Mouse (Mus musculus): ENCODE results near the gene Cav3. TPM values are rescaled to one million over a fixed set of nuclear protein-coding genes. Genes with fewer than 3 reads are reported as not detected.

The Cav3 gene
- polyA plus RNA-seq, 1 experiment from 2014 or later, result 0.51 TPM

GRCm38 (mm10) chr6:112498716-112499115, 39.4 kb downstream of the Cav3 start:
- DNase-seq (ENCODE audit: low spot score), result no peak

GRCm38 (mm10) chr6:112499456-112499855, 40.2 kb downstream of the Cav3 start:
- Histone ChIP-seq H3K4me1 (replicated peaks; ENCODE audit: control insufficient read depth, insufficient read depth, low read length) (no peaks in the 10 kb centered on the region; the same call in 1 of the 2 replicates), H3K4me2 (ENCODE audit: low read length) (no peak overlapping the region), H3K9ac (ENCODE audit: low read length) (no peak overlapping the region), H3K36me3 (ENCODE audit: control insufficient read depth, insufficient read depth, low read length) (no peaks in the 10 kb centered on the region), H3K9me3 (ENCODE audit: control insufficient read depth, low read length) (no peaks in the 10 kb centered on the region), H3K27ac (ENCODE audit: low read depth) (no peak overlapping the region), H3K4me3 (ENCODE audit: low read depth, low read length) (no peak overlapping the region), H3K27me3 (replicated peaks; ENCODE audit: control insufficient read depth, insufficient read depth, low read length) (no peaks in the 10 kb centered on the region)
- ATAC-seq (replicated peaks; ENCODE audit: low FRiP score, low TSS enrichment, low read depth) (no peak), DNase-seq (ENCODE audit: low spot score) (no peak)
- 70% methylated on average over 2 of the region's 2 CpGs for WGBS

More at GRCm38 (mm10) chr6:112498716-112499115, 39.4 kb downstream of the Cav3 start:
- no peak for ATAC-seq (replicated peaks; ENCODE audit: low FRiP score, low TSS enrichment, low read depth)
- H3K27ac ChIP-seq (ENCODE audit: low read depth), result no peak overlapping the region
- no peak overlapping the region for H3K4me2 ChIP-seq (ENCODE audit: low read length)
- H3K9ac ChIP-seq (ENCODE audit: low read length), result no peak overlapping the region
- no peaks in the 10 kb centered on the region for H3K27me3 ChIP-seq (replicated peaks; ENCODE audit: control insufficient read depth, insufficient read depth, low read length)
- H3K9me3 ChIP-seq (ENCODE audit: control insufficient read depth, low read length), result no peaks in the 10 kb centered on the region
- no peak overlapping the region for H3K4me3 ChIP-seq (ENCODE audit: low read depth, low read length)
- H3K4me1 ChIP-seq (replicated peaks; ENCODE audit: control insufficient read depth, insufficient read depth, low read length), result no peaks in the 10 kb centered on the region; the same call in 1 of the 2 replicates
- no peaks in the 10 kb centered on the region for H3K36me3 ChIP-seq (ENCODE audit: control insufficient read depth, insufficient read depth, low read length)
- WGBS, result 88% methylated on average over 3 of the region's 3 CpGs

GRCm38 (mm10) chr6:112501156-112501555, 41.9 kb downstream of the Cav3 start:
- H3K9ac ChIP-seq (ENCODE audit: low read length), result no peak overlapping the region

GRCm38 (mm10) chr6:112507617-112508016, 48.3 kb downstream of the Cav3 start:
- ATAC-seq (replicated peaks; ENCODE audit: low FRiP score, low TSS enrichment, low read depth) (no peak), DNase-seq (ENCODE audit: low spot score) (no peak)
- Histone ChIP-seq H3K4me2 (ENCODE audit: low read length) (no peak overlapping the region), H3K36me3 (ENCODE audit: control insufficient read depth, insufficient read depth, low read length) (no peaks in the 10 kb centered on the region), H3K9ac (ENCODE audit: low read length) (no peak overlapping the region), H3K4me1 (replicated peaks; ENCODE audit: control insufficient read depth, insufficient read depth, low read length) (no peaks in the 10 kb centered on the region), H3K4me3 (ENCODE audit: low read depth, low read length) (no peak overlapping the region), H3K27ac (ENCODE audit: low read depth) (no peak overlapping the region), H3K27me3 (replicated peaks; ENCODE audit: control insufficient read depth, insufficient read depth, low read length) (no peaks in the 10 kb centered on the region), H3K9me3 (ENCODE audit: control insufficient read depth, low read length) (no peaks in the 10 kb centered on the region)
- WGBS, result 48% methylated on average over 2 of the region's 2 CpGs

More at GRCm38 (mm10) chr6:112501156-112501555, 41.9 kb downstream of the Cav3 start:
- 65% methylated on average over 2 of the region's 2 CpGs for WGBS
- Histone ChIP-seq H3K27me3 (replicated peaks; ENCODE audit: control insufficient read depth, insufficient read depth, low read length) (no peaks in the 10 kb centered on the region), H3K27ac (ENCODE audit: low read depth) (no peak overlapping the region), H3K4me2 (ENCODE audit: low read length) (no peak overlapping the region), H3K36me3 (ENCODE audit: control insufficient read depth, insufficient read depth, low read length) (no peaks in the 10 kb centered on the region), H3K4me1 (replicated peaks; ENCODE audit: control insufficient read depth, insufficient read depth, low read length) (no peaks in the 10 kb centered on the region), H3K4me3 (ENCODE audit: low read depth, low read length) (no peak overlapping the region), H3K9me3 (ENCODE audit: control insufficient read depth, low read length) (no peaks in the 10 kb centered on the region)
- no peak for ATAC-seq (replicated peaks; ENCODE audit: low FRiP score, low TSS enrichment, low read depth)
- DNase-seq (ENCODE audit: low spot score), result no peak

- no peak for ATAC-seq (replicated peaks; ENCODE audit: low FRiP score, low TSS enrichment, low read depth)
- WGBS, result 40% methylated on average over 2 of the region's 2 CpGs
- Histone ChIP-seq H3K4me2 (ENCODE audit: low read length) (no peak overlapping the region), H3K9ac (ENCODE audit: low read length) (no peak overlapping the region), H3K4me1 (replicated peaks; ENCODE audit: control insufficient read depth, insufficient read depth, low read length) (no peaks in the 10 kb centered on the region), H3K9me3 (ENCODE audit: control insufficient read depth, low read length) (no peaks in the 10 kb centered on the region), H3K27me3 (replicated peaks; ENCODE audit: control insufficient read depth, insufficient read depth, low read length) (no peaks in the 10 kb centered on the region), H3K4me3 (ENCODE audit: low read depth, low read length) (no peak overlapping the region), H3K27ac (ENCODE audit: low read depth) (no peak overlapping the region), H3K36me3 (ENCODE audit: control insufficient read depth, insufficient read depth, low read length) (no peaks in the 10 kb centered on the region)
- DNase-seq (ENCODE audit: low spot score), result no peak
These were observed 50.4 kb downstream of the Cav3 start for GRCm38 (mm10) chr6:112509590-112510131.

GRCm38 (mm10) chr6:112510346-112510745, 51.0 kb downstream of the Cav3 start:
- H3K9ac ChIP-seq (ENCODE audit: low read length), result no peak overlapping the region
- no peak overlapping the region for H3K4me3 ChIP-seq (ENCODE audit: low read depth, low read length)
- H3K4me2 ChIP-seq (ENCODE audit: low read length), result no peak overlapping the region
- DNase-seq (ENCODE audit: low spot score) (no peak), ATAC-seq (replicated peaks; ENCODE audit: low FRiP score, low TSS enrichment, low read depth) (no peak)
- no peaks in the 10 kb centered on the region for H3K9me3 ChIP-seq (ENCODE audit: control insufficient read depth, low read length)
- H3K27ac ChIP-seq (ENCODE audit: low read depth), result no peak overlapping the region
- no peaks in the 10 kb centered on the region for H3K27me3 ChIP-seq (replicated peaks; ENCODE audit: control insufficient read depth, insufficient read depth, low read length)
- 32% methylated on average over 4 of the region's 4 CpGs for WGBS
- H3K36me3 ChIP-seq (ENCODE audit: control insufficient read depth, insufficient read depth, low read length), result no peaks in the 10 kb centered on the region
- no peaks in the 10 kb centered on the region for H3K4me1 ChIP-seq (replicated peaks; ENCODE audit: control insufficient read depth, insufficient read depth, low read length)

- H3K27me3 ChIP-seq (replicated peaks; ENCODE audit: control insufficient read depth, insufficient read depth, low read length), result no peaks in the 10 kb centered on the region
- H3K36me3 ChIP-seq (ENCODE audit: control insufficient read depth, insufficient read depth, low read length), result no peaks in the 10 kb centered on the region
- DNase-seq (ENCODE audit: low spot score) (no peak), ATAC-seq (replicated peaks; ENCODE audit: low FRiP score, low TSS enrichment, low read depth) (no peak)
- H3K4me1 ChIP-seq (replicated peaks; ENCODE audit: control insufficient read depth, insufficient read depth, low read length), result no peaks in the 10 kb centered on the region
- WGBS, result 91% methylated on average over 6 of the region's 6 CpGs
- no peak overlapping the region for H3K4me2 ChIP-seq (ENCODE audit: low read length)
- no peak overlapping the region for H3K9ac ChIP-seq (ENCODE audit: low read length)
- H3K4me3 ChIP-seq (ENCODE audit: low read depth, low read length), result no peak overlapping the region
- no peaks in the 10 kb centered on the region for H3K9me3 ChIP-seq (ENCODE audit: control insufficient read depth, low read length)
- H3K27ac ChIP-seq (ENCODE audit: low read depth), result no peak overlapping the region
These were observed 55.3 kb downstream of the Cav3 start for GRCm38 (mm10) chr6:112514591-112514990.

- Histone ChIP-seq H3K9ac (ENCODE audit: low read length) (no peak overlapping the region), H3K9me3 (ENCODE audit: control insufficient read depth, low read length) (no peaks in the 10 kb centered on the region), H3K27me3 (replicated peaks; ENCODE audit: control insufficient read depth, insufficient read depth, low read length) (no peaks in the 10 kb centered on the region), H3K4me3 (ENCODE audit: low read depth, low read length) (no peak overlapping the region), H3K36me3 (ENCODE audit: control insufficient read depth, insufficient read depth, low read length) (no peaks in the 10 kb centered on the region), H3K4me1 (replicated peaks; ENCODE audit: control insufficient read depth, insufficient read depth, low read length) (no peaks in the 10 kb centered on the region), H3K4me2 (ENCODE audit: low read length) (no peak overlapping the region), H3K27ac (ENCODE audit: low read depth) (no peak overlapping the region)
- no peak for DNase-seq (ENCODE audit: low spot score)
- 44% methylated on average over 1 of the region's 1 CpGs for WGBS
- no peak for ATAC-seq (replicated peaks; ENCODE audit: low FRiP score, low TSS enrichment, low read depth)
These were observed 57.2 kb downstream of the Cav3 start for GRCm38 (mm10) chr6:112516496-112516895.

- Histone ChIP-seq H3K4me2 (ENCODE audit: low read length) (no peak overlapping the region), H3K27ac (ENCODE audit: low read depth) (no peak overlapping the region), H3K4me1 (replicated peaks; ENCODE audit: control insufficient read depth, insufficient read depth, low read length) (no peaks in the 10 kb centered on the region), H3K4me3 (ENCODE audit: low read depth, low read length) (no peak overlapping the region), H3K36me3 (ENCODE audit: control insufficient read depth, insufficient read depth, low read length) (no peaks in the 10 kb centered on the region), H3K9me3 (ENCODE audit: control insufficient read depth, low read length) (no peaks in the 10 kb centered on the region), H3K9ac (ENCODE audit: low read length) (no peak overlapping the region), H3K27me3 (replicated peaks; ENCODE audit: control insufficient read depth, insufficient read depth, low read length) (no peaks in the 10 kb centered on the region)
- 79% methylated on average over 3 of the region's 3 CpGs for WGBS
- DNase-seq (ENCODE audit: low spot score) (no peak), ATAC-seq (replicated peaks; ENCODE audit: low FRiP score, low TSS enrichment, low read depth) (no peak)
These were observed 58.3 kb downstream of the Cav3 start for GRCm38 (mm10) chr6:112517572-112517971.

All from intestine, embryonic 14.5 days (tissue).